Mouse (Mus musculus) 3134 (cell line): Measurements from ENCODE around the gene Slc44a1.

Experiments used
- DNase-seq: peaks from one replicate; pipeline ENCODE4 v3.0.0-alpha.2; 2011; ENCODE audit warnings: low spot score; ENCODE audit not compliant: insufficient read length; ENCODE audit errors: extremely low read depth

Gene Slc44a1

GRCm38 (mm10) chr4:53462069-53462468, 21.9 kb downstream of the Slc44a1 start:
- no peak for DNase-seq

- no peak for DNase-seq
Measured at GRCm38 (mm10) chr4:53462505-53463251, 22.5 kb downstream of the Slc44a1 start.

- no peak for DNase-seq
Measured at GRCm38 (mm10) chr4:53465887-53466286, 25.7 kb downstream of the Slc44a1 start.

DNA sequence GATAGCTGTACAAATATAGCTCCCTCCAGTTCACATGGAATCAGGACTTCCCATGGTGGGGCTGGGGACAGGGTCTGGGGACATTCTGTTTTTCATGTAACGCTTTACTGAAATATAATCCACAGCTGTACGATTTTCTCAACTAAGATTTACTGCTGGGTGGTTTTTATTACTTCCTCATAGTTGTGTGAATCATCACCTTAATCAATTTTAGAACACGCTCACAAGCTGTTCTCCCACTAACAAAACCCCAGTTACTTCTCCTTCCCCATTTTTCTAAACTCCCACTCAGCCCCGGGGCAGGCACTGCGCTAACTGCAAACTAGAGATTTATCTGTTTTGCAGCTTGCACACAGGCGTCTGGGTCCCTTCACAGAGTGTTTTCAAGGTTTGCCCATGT, 28.8 kb downstream of the Slc44a1 start:
- no peak for DNase-seq

- DNase-seq: peak; percentile 16
Measured at GRCm38 (mm10) chr4:53474109-53474508, 33.9 kb downstream of the Slc44a1 start.

GRCm38 (mm10) chr4:53475230-53475952, 35.2 kb downstream of the Slc44a1 start:
- no peak for DNase-seq

DNA sequence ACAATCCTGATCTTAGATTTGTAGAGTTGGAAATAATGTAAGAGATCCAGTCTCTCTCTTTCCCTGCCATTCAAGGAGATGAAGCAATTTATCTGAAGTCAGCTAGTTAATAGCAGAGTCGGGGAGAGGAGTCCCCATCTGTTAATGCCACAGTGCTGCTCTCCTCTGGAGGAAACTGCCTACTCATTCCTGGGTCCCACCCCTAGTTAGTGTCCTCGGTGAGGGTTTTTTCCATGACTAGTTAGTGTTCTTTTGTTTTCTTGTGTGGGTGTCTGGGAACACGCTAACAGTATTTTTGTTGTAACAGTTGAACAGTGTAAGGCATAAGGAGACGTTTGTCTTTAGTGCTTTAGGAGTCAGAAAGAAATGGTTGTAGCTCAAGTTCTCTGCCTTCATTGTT, 38.4 kb downstream of the Slc44a1 start:
- DNase-seq: no peak

DNA sequence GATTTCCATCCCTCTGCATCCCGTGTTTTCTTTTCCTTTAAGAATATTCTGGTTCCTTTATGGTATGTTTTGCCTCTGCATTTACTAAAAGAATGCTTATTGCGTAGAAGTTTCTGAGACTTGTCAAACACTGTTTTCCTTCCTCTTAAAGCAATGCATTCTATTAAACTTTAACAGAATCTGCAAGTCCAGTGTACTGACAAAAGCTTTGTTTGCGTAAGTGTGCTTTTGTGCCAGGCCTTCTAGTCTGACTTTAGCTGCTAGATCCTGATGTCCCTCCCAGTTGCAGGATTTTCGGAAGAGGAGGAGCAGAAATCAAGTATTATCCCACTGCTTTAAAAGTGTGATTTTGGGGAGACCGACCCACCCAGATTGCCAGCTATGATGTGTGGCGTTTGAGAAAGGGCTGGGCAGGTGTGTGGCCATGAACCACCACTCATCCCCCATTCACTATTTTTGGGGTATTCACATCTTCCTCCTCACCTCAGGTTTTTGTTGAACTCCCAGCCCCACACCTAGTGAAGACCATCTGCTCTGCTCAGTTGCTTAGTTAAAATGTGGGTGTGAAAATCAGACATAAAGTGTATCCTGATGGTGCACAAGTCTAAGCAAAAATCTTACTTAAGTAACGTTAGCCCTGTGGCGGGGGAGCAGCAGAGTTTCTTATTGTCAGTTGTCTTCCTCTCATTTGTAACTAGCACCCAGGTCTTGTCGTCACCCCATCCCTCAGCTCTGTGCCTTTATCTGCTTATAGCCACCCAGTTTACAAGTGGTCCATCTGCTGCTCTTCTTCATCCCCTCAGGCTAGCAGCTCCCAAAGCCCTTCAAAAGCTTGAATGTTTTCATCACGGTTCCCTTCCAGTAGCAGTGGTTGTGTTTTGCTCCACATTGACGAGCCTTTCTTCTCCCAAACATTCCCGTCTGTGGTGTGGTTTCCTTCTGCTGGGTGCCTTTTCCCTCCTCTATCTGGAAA, 47.3 kb downstream of the Slc44a1 start:
- no peak for DNase-seq

GRCm38 (mm10) chr4:53488803-53489202, 48.6 kb downstream of the Slc44a1 start:
- no peak for DNase-seq

GRCm38 (mm10) chr4:53490371-53490770, 50.2 kb downstream of the Slc44a1 start:
- DNase-seq: no peak

DNA sequence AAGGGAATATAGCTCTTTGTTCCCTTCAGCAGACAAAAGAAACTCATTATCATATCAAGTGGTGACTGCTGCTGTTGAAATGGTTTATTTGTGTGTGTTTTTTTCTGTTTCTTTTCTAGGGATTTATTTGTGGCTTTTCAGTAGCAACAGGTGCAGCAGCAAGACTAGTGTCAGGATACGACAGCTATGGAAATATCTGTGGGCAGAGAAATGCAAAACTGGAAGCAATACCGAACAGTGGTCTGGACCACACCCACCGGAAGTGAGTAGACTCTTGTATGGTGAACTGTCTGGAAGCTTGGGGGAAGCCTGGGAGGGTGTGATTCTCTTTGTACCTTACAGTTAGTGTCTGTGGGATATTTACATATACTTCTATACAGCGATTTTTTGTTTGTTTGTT, 51.1 kb downstream of the Slc44a1 start:
- DNase-seq: no peak

- DNase-seq: no peak
Measured at GRCm38 (mm10) chr4:53495646-53496045, 55.4 kb downstream of the Slc44a1 start.

DNA sequence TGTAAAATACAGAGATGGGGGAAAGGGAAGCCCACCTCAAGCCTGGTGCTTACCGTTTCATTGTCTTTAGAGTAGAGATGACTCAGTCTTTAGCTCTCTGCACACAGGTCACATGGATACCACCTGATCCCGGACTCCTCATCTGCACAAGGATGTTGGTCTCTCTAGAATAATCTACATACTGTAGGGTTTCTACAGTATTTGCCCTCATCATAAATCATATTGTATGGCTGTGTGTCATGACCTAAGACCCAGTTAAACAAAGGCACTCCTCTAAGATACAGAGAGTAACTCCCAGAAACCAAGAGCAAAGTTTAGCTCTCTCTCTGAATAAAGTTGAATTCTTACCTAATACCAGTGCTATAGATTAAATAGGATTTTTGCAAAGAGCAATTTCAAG, 62.6 kb downstream of the Slc44a1 start:
- no peak for DNase-seq

DNA sequence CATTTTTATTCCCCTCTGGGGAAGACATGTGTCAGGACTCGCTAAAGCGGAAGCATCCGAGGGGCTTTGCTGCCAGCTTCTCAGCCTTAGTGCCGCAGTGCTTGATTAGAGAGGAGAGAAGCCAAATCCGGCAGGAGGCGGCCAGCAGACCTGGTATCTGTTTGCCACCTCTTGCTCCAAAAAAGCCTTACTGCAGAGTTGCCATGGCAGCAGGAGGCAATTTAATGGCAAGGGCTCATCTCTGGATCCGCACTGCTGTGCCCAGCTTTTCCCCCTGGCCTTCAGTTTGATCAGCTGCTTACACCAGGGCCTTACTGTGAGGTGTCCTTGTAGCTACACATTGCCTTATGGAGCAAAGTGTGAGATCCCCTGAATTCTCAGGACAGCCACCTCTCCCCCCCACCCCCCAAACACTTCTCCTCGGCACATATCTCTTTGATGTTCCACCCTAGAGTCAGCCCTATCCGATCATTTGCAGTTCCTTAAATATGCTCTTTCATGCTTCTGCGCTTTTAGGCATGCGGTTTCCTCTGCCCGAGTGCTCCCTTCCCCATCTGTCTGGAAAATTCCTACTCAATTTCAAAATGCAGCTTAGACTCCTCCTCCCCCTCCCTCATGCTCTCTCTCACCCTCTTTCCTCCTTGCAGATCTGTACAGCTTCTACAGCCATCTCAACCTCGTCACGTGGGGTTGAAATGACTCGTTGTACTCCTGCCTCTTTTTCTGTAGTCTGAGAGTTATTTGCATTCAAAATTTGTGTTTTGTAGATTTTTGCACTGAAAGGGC, 72.1 kb downstream of the Slc44a1 start:
- DNase-seq: no peak

DNA sequence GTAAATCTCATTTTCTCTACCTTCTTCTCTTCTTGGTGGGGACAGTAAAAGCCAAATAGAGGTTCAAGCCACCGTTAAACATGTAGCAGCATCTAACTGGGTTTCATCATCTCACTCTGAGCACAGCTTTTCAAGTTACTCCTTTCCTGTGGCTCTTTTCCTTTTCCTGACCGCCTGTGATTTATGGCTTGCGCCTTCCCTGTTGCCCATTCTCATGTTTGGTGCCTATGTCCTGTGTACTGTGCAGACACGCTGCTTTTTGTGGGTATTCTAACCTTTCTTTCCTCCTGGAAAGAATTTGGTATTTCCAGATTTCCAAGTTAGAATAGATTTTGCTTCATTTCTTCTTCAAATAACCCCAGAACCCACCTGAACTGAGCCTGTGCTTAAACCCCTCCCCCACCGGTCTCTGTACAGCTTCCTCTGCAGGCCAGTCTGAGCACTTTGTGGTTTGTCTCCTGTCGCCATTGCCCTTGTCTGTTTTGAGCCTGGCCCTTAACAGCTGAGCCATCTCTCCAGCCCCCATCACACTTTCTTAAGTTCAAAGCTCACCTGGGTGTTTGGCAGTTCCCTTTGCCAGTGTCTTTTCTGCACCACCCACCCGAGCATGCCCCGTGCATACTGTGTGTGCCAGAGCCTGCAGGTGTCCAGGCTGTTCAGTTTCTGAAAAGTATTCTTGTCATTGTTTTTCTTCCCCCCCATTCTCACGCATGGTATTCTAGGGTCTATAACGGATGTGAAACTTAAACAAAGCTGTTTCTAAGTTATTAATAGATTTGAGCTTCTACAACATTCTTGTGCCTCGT, 73.3 kb downstream of the Slc44a1 start:
- no peak for DNase-seq

DNA sequence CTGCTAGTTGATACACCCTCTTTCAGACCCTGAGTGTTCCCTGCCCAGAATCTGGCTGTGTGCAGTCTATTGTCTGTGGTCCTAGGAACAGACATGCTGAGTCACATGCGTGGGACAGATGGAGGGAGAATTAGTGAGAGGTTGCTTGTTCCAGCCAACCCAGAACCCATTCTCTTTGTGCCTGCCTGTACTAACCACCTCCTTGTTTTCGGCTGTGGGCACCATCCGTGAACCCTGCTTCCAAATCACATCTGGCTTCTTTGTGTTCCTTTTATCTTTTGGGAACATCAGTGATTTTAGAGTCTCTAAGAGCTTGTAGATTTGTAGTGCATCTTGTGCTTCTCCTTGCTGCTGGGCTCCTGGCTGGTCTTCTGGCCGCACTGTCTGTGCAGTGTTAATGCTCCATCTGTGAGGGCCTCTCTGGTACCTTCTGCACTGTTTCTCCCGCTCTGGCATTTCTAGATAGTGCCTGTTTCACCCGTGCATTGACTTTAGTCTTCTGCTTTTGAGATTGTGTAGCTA, 75.9 kb downstream of the Slc44a1 start:
- peak; percentile 14 for DNase-seq

GRCm38 (mm10) chr4:53519429-53519828, 79.2 kb downstream of the Slc44a1 start:
- no peak for DNase-seq

DNA sequence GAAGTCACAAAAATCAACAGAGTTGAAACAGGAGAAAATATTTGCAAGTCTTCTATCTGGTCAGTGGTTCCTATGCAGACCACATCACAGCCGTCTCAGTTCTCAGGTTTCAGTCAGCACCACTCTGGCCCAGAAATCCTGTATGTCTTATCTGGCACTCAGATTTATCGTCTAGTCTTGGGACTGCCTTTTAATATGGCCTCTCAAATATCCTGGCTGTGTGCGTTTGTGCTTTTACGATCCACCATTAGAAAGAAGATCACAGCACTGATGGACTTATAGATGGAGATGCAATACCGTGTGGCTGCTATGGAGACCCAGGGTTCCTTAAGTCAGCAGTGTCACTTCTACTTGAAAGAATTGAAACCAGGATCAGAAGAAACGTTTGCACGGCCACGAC, 80.8 kb downstream of the Slc44a1 start:
- no peak for DNase-seq

- no peak for DNase-seq
Measured at GRCm38 (mm10) chr4:53522655-53523054, 82.4 kb downstream of the Slc44a1 start.
